30 mouse cellular contexts compared by ENCODE assay signal in the genomic region with DNA sequence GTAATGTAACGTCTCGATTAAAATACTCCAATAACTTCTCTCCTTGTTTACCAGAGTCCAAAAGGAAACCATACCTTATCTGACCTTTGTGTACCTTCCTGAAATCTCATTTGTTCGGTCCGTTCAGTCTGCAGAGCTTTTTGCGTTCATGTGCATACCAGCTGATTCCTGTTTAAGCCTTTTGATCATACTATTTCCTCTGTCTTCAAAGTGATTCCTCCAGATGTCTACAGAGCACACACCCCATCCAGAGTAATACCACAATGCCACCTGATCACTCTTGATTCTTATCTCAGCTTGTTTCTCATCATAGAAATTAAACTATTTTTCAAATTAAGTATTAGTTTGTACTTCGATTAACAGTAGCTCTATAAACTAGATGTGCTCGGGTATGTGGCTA.
DNase-seq lines count a peak whose midpoint lies in the region; ATAC-seq and TF ChIP-seq lines count a peak whose summit lies in the region.
"Had no signal": no experiment of that assay in that cellular context is flagged by ENCODE, and none has a peak within 500 bp of the region (broad histone marks: within the 10 kb centered on the region; RNA-seq: fewer than 3 reads in every experiment).

No protein-coding gene starts in this region.

- intact Hi-C loops in heart, postnatal 14 days (cut with DNase I): no loop called here

- TF ChIP-seq CTCF in thymus, adult 2 months (IDR thresholded peaks at IDR 0.05; ENCODE audit: borderline replicate concordance, control insufficient read depth, extremely low read depth, insufficient read depth, low read length, poor library complexity): no peak

- ATAC-seq in CD4-positive, CD25-positive, alpha-beta regulatory T cell, adult 4 months: peak; percentile 87
- peak; percentile 86 for ATAC-seq in inflammation-experienced regulatory T-cells, adult 6 months
- ATAC-seq: forebrain, embryonic 15.5 days; hindbrain, embryonic 16.5 days; Patski had no signal

- H3K27ac ChIP-seq in thymus, adult 2 months (ENCODE audit: control insufficient read depth, insufficient read depth, low read length): no peak overlapping the region
- H3K27ac ChIP-seq: embryonic facial prominence, embryonic 10.5 days; embryonic facial prominence, embryonic 13.5 days; forebrain, embryonic 12.5 days; forebrain, embryonic 15.5 days; hindbrain, embryonic 10.5 days; hindbrain, embryonic 13.5 days had no signal

- WGBS in thymus, adult 2 months: 24% methylated on average over 7 of the region's 7 CpGs

- peak; percentile 2 for DNase-seq in thymus, adult 2 months
- DNase-seq in thymus, postnatal 36 days: no peak
- peak; percentile 65 for DNase-seq in CD4-positive helper T cell, adult 2 months (ENCODE audit: low read depth, low spot score)
- no peak for DNase-seq in heart, postnatal 14 days
- no peak for DNase-seq in ovary, postnatal 36 days (ENCODE audit: low spot score)
- DNase-seq in gastrocnemius, adult 8-10 months (ENCODE audit: low spot score in 2 of 2): no peak
- DNase-seq: adrenal gland, adult 8-10 months; adrenal gland, postnatal 25 days; B cell, adult 2 months; cerebellum, adult 11-12 months; cerebellum, adult 8-10 months; cerebellum, postnatal 10 days; cerebellum, postnatal 36 days; embryo, embryonic 11 days; gastrocnemius, postnatal 14 days; heart, adult 11 months; heart, postnatal 36 days had no signal

- no peaks in the 10 kb centered on the region for H3K4me1 ChIP-seq in thymus, adult 2 months (replicated peaks; ENCODE audit: control insufficient read depth, insufficient read depth, low read length)
- H3K4me1 ChIP-seq: embryonic facial prominence, embryonic 10.5 days; embryonic facial prominence, embryonic 13.5 days; forebrain, embryonic 12.5 days; forebrain, embryonic 15.5 days; hindbrain, embryonic 10.5 days; hindbrain, embryonic 13.5 days had no signal

- H3K27me3 ChIP-seq in thymus, adult 2 months (ENCODE audit: control insufficient read depth, insufficient read depth, low read length): no peaks in the 10 kb centered on the region
- H3K27me3 ChIP-seq: CH12.LX; embryonic facial prominence, embryonic 13.5 days; forebrain, embryonic 12.5 days; forebrain, embryonic 15.5 days; hindbrain, embryonic 13.5 days had no signal

- no peak for TF ChIP-seq POLR2A in thymus, adult 2 months (IDR thresholded peaks at IDR 0.05; ENCODE audit: control insufficient read depth, extremely low read depth, insufficient read depth, low read length, poor library complexity)

- H3K36me3 ChIP-seq in thymus, adult 2 months (ENCODE audit: control insufficient read depth, insufficient read depth, low read length): no peaks in the 10 kb centered on the region
- H3K36me3 ChIP-seq: embryonic facial prominence, embryonic 10.5 days; embryonic facial prominence, embryonic 13.5 days; forebrain, embryonic 12.5 days; forebrain, embryonic 15.5 days; G1E; hindbrain, embryonic 10.5 days; hindbrain, embryonic 13.5 days had no signal

- no peak overlapping the region for H3K4me3 ChIP-seq in thymus, adult 2 months (ENCODE audit: control insufficient read depth, insufficient read depth, low read length)
- H3K4me3 ChIP-seq: embryonic facial prominence, embryonic 10.5 days; embryonic facial prominence, embryonic 13.5 days; erythroblast, embryonic 14.5 days; forebrain, embryonic 12.5 days; forebrain, embryonic 15.5 days; hindbrain, embryonic 10.5 days; hindbrain, embryonic 13.5 days had no signal

Comparison
In these comparisons a context has a peak if more than half of its experiments do, and no peak if none do; other contexts are left out.
1. DNase-seq: peak in thymus, adult 2 months (single experiment) and CD4-positive helper T cell, adult 2 months (single experiment); none in thymus, postnatal 36 days (0 of 2), heart, postnatal 14 days (0 of 2), ovary, postnatal 36 days (single experiment) and gastrocnemius, adult 8-10 months (0 of 2).